Mouse (Mus musculus) G1E (cell line): ENCODE measurements around the gene Lrig2.
"Not testable (repeated sequence)": the region's sequence is repeated elsewhere in the genome, so short reads cannot be mapped to it uniquely, and the experiment has no call there.

Experiments
- CTCF ChIP-seq: IDR thresholded peaks from 2 replicates; pipeline ENCODE4 v1.5.1; 2012; ENCODE audit warnings: low read depth, low read length, inconsistent platforms, mixed read lengths
- TAL1 ChIP-seq: conservative IDR thresholded peaks from 2 replicates; pipeline ENCODE4 v1.6.1; 2012; ENCODE audit warnings: low read depth, low read length, inconsistent platforms, mixed read lengths

GRCm38 (mm10) chr3:104427354-104427753 lies 84.4 kb downstream of the Lrig2 start:
- TF ChIP-seq CTCF, TAL1: not testable (repeated sequence)
